Comparison of ENCODE assay signal across 15 mouse cellular contexts in genomic region chr3:127521156-127521555, GRCm38 (mm10). TPM values are rescaled to one million over a fixed set of nuclear protein-coding genes. Genes with fewer than 3 reads are reported as not detected.
A peak's percentile ranks its signal among the peaks of the same experiment; 100 is the strongest.
DNase-seq lines count a peak whose midpoint lies in the region; ATAC-seq and TF ChIP-seq lines count a peak whose summit lies in the region.
"Had no signal": no experiment of that assay in that cellular context is flagged by ENCODE, and none has a peak within 500 bp of the region (broad histone marks: within the 10 kb centered on the region; RNA-seq: fewer than 3 reads in every experiment).

No protein-coding gene starts in this region.

- no peaks in the 10 kb centered on the region for H3K27me3 ChIP-seq in heart, embryonic 13.5 days (replicated peaks)
- no peaks in the 10 kb centered on the region for H3K27me3 ChIP-seq in intestine, postnatal 0 days (replicated peaks; ENCODE audit: control insufficient read depth, insufficient read depth, low read length)
- H3K27me3 ChIP-seq: CH12.LX; forebrain, embryonic 12.5 days; liver, embryonic 13.5 days; stomach, embryonic 15.5 days had no signal

- H3K4me1 ChIP-seq in heart, embryonic 13.5 days, result peaks cover 29% of the 10 kb centered on the region
- no peaks in the 10 kb centered on the region for H3K4me1 ChIP-seq in intestine, postnatal 0 days (replicated peaks; ENCODE audit: control insufficient read depth, insufficient read depth, low read length)
- H3K4me1 ChIP-seq: liver, embryonic 13.5 days; stomach, embryonic 15.5 days had no signal

- DNase-seq in kidney, postnatal 4 days, result peak; percentile 7 to 13
- no peak for DNase-seq in kidney, adult 8-10 months
- DNase-seq in MN1 (ENCODE audit: low spot score) (peak; percentile 59), adipocyte (ENCODE audit: low spot score) (no peak)
- no peak for DNase-seq in kidney, postnatal 10 days
- no peak for DNase-seq in layer of hippocampus, adult 9-10 months (ENCODE audit: low spot score)
- DNase-seq: adrenal gland, postnatal 10 days; layer of hippocampus, adult 9-11 months; liver, embryonic 13.5 days had no signal

- no peaks in the 10 kb centered on the region for H3K36me3 ChIP-seq in heart, embryonic 13.5 days
- no peaks in the 10 kb centered on the region for H3K36me3 ChIP-seq in intestine, postnatal 0 days (ENCODE audit: control insufficient read depth, insufficient read depth)
- H3K36me3 ChIP-seq: forebrain, embryonic 12.5 days; liver, embryonic 13.5 days; stomach, embryonic 15.5 days had no signal

- ATAC-seq in heart, embryonic 13.5 days (ENCODE audit: extremely low read depth, insufficient number of reproducible peaks, low FRiP score, low TSS enrichment), result no peak
- no peak for ATAC-seq in intestine, postnatal 0 days
- ATAC-seq: inflammation-experienced regulatory T-cells, adult 6 months had no signal

- TF ChIP-seq CTCF in intestine, postnatal 0 days (IDR thresholded peaks at IDR 0.05; ENCODE audit: low read depth), result peak; percentile 30

- no peak overlapping the region for H3K4me3 ChIP-seq in heart, embryonic 13.5 days
- no peak overlapping the region for H3K4me3 ChIP-seq in intestine, postnatal 0 days (ENCODE audit: low read depth, low read length)
- H3K4me3 ChIP-seq: forebrain, embryonic 12.5 days; liver, embryonic 13.5 days; stomach, embryonic 15.5 days had no signal

- H3K9ac ChIP-seq in heart, embryonic 13.5 days, result no peak overlapping the region
- no peak overlapping the region for H3K9ac ChIP-seq in intestine, postnatal 0 days (ENCODE audit: low read depth, low read length)
- H3K9ac ChIP-seq: forebrain, embryonic 12.5 days; liver, embryonic 13.5 days; stomach, embryonic 15.5 days had no signal

- H3K27ac ChIP-seq in heart, embryonic 13.5 days (replicated peaks), result peak overlapping the region; percentile 77
- no peak overlapping the region for H3K27ac ChIP-seq in intestine, postnatal 0 days (ENCODE audit: low read depth, low read length)
- H3K27ac ChIP-seq: forebrain, embryonic 12.5 days; liver, embryonic 13.5 days; stomach, embryonic 15.5 days had no signal

- H3K9me3 ChIP-seq in heart, embryonic 13.5 days, result no peaks in the 10 kb centered on the region
- H3K9me3 ChIP-seq in intestine, postnatal 0 days (ENCODE audit: control insufficient read depth), result no peaks in the 10 kb centered on the region
- H3K9me3 ChIP-seq: forebrain, embryonic 12.5 days; liver, embryonic 13.5 days; stomach, embryonic 15.5 days had no signal

- H3K4me2 ChIP-seq in heart, embryonic 13.5 days, result 0 out of 2 replicates have a peak overlapping the region, but pooled peaks have one; percentile 10
- H3K4me2 ChIP-seq in intestine, postnatal 0 days (replicated peaks; ENCODE audit: low read depth), result no peak overlapping the region
- H3K4me2 ChIP-seq: forebrain, embryonic 12.5 days; liver, embryonic 13.5 days; stomach, embryonic 15.5 days had no signal

- WGBS in heart, embryonic 13.5 days, result 33% methylated on average over 10 of the region's 10 CpGs
- 64% methylated on average over 10 of the region's 10 CpGs for WGBS in intestine, postnatal 0 days

RNA-seq across cellular contexts. Expression of gene Ank2, which starts 22.0 kb away (rescaled TPM):
- polyA plus RNA-seq in heart, embryonic 13.5 days (2015; fragmentation: Nextera tagmentation; extraction: Ambion mirVana), result 25.0 and 27.6 TPM in 2 replicates
- 9.0 and 12.4 TPM in 2 replicates for polyA plus RNA-seq in intestine, postnatal 0 days (2015; fragmentation: Nextera tagmentation; extraction: Ambion mirVana)

RNA-seq across cellular contexts. Expression of gene Larp7, which starts 32.0 kb away (rescaled TPM):
- polyA plus RNA-seq in heart, embryonic 13.5 days (2015; fragmentation: Nextera tagmentation; extraction: Ambion mirVana), result 50.9 and 53.7 TPM in 2 replicates
- 23.6 and 26.2 TPM in 2 replicates for polyA plus RNA-seq in intestine, postnatal 0 days (2015; fragmentation: Nextera tagmentation; extraction: Ambion mirVana)

RNA-seq across cellular contexts. Expression of gene Zgrf1, which starts 32.1 kb away (rescaled TPM):
- 6.8 and 8.1 TPM in 2 replicates for polyA plus RNA-seq in heart, embryonic 13.5 days (2015; fragmentation: Nextera tagmentation; extraction: Ambion mirVana)
- polyA plus RNA-seq in intestine, postnatal 0 days (2015; fragmentation: Nextera tagmentation; extraction: Ambion mirVana), result 1.1 TPM in 2 replicates

Comparison
In these comparisons a context has a peak if more than half of its experiments do, and no peak if none do; other contexts are left out.
1. DNase-seq: peak in kidney, postnatal 4 days (2 of 2) and MN1 (single experiment); none in kidney, adult 8-10 months (0 of 2), adipocyte (single experiment), kidney, postnatal 10 days (single experiment) and layer of hippocampus, adult 9-10 months (single experiment).